Mouse (Mus musculus): ENCODE measurements around the gene Asna1.

DNA sequence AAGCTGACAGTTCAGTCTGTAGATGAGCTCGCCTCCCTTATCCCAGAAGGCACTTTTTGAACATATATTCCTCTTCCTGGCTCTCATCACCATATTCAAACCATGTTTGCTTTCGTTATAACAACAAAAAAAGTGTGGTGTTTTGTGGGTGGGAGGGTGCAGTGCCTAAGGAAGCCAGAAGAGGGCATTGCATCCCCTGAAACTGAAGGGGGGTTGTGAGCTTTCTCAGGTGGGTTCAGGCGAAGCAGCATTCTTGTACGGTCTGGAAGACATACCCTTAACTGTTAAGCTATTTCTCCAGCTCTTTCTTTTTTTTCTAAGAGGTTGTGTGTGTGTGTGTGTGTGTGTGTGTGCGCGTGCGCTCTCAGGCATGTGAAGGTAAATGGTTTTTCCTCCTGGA lies 49.6 kb downstream of the Asna1 start:
- TF ChIP-seq CTCF (IDR thresholded peaks at IDR 0.05; ENCODE audit: extremely low read depth, insufficient read depth, low read length) (peak; percentile 84), POLR2A (IDR thresholded peaks at IDR 0.05; ENCODE audit: extremely low read depth, insufficient read depth, low read length) (no peak)

Data from cortical plate, adult 2 months (tissue).